Mouse (Mus musculus) thymus, adult 2 months (tissue): ENCODE measurements around the gene Opcml.

Experiments
- CTCF ChIP-seq: fragments of 200-500 bp; IDR thresholded peaks from 2 replicates; pipeline ENCODE4 v1.5.1; 2012; ENCODE audit warnings: mild to moderate bottlenecking, control low read depth, low read length, moderate library complexity, borderline replicate concordance; ENCODE audit not compliant: control insufficient read depth, poor library complexity, insufficient read depth; ENCODE audit errors: extremely low read depth
- POLR2A ChIP-seq: fragments of 200-500 bp; IDR thresholded peaks from 2 replicates; pipeline ENCODE4 v1.6.1; 2012; ENCODE audit warnings: mild to moderate bottlenecking, low read length, control low read depth, moderate library complexity; ENCODE audit not compliant: control insufficient read depth, poor library complexity, insufficient read depth; ENCODE audit errors: extremely low read depth

DNA sequence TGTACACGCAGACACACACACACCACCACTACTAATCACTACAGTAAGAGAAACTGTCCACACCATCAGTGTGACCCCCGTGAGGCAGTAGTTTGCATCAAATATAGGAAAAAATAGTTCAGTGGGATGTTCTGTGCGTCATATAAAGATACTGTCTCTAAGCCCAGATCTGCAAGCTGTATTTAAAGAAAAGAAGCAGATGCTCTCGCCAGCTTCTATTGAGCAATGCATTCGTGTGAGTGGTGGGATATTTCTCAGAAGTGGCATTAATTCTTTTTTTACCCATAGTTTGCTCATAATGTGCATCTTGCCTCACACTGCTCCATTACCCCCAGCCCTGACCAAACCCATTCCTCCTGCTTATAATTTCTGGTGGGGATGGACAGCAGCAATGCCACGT is 678.8 kb downstream of the Opcml start:
- TF ChIP-seq CTCF: no peak
- TF ChIP-seq POLR2A: no peak
